Mouse (Mus musculus) lung, embryonic 15.5 days (tissue): ENCODE data around the gene Copz1. TPM values are rescaled to one million over a fixed set of nuclear protein-coding genes. Genes with fewer than 3 reads are reported as not detected.
A peak's percentile ranks its signal among the peaks of the same experiment; 100 is the strongest.

Experiments used
- ATAC-seq: fragments of 200-750 bp; cut with Nextera tagmentation; 2 replicates; pipeline ENCODE4 v1.8.0; 2017; ENCODE audit warnings: moderate number of reproducible peaks, borderline replicate concordance; ENCODE audit not compliant: low FRiP score, low TSS enrichment; ENCODE audit errors: extremely low read depth
- H3K27ac ChIP-seq: fragments of 300-500 bp; sonication (generic); 2 replicates; pipeline ENCODE4 v1.5.1; 2015; ENCODE audit warnings: moderate library complexity, mild to moderate bottlenecking, inconsistent platforms
- H3K27me3 ChIP-seq: fragments of 300-500 bp; sonication (generic); 2 replicates; pipeline ENCODE4 v1.6.1; 2015; ENCODE audit warnings: inconsistent platforms
- H3K36me3 ChIP-seq: fragments of 300-500 bp; sonication (generic); 2 replicates; pipeline ENCODE4 v1.6.1; 2015; ENCODE audit warnings: inconsistent platforms
- H3K4me1 ChIP-seq: fragments of 300-500 bp; sonication (generic); 2 replicates; pipeline ENCODE4 v1.6.1; 2015; ENCODE audit warnings: inconsistent platforms
- H3K4me2 ChIP-seq: fragments of 300-500 bp; sonication (generic); 2 replicates; pipeline ENCODE4 v1.6.1; 2015; ENCODE audit warnings: inconsistent platforms, mild to moderate bottlenecking, moderate library complexity
- H3K4me3 ChIP-seq: fragments of 300-500 bp; sonication (generic); 2 replicates; pipeline ENCODE4 v1.5.1; 2015; ENCODE audit warnings: mild to moderate bottlenecking, inconsistent platforms
- H3K9ac ChIP-seq: fragments of 300-500 bp; sonication (generic); 2 replicates; pipeline ENCODE4 v1.6.1; 2015; ENCODE audit warnings: inconsistent platforms
- H3K9me3 ChIP-seq: fragments of 300-500 bp; sonication (generic); 2 replicates; pipeline ENCODE4 v1.6.1; 2016; ENCODE audit warnings: inconsistent platforms
- WGBS: fragments of 180-500 bp; shearing (Covaris S2); methylation state at CpG from one replicate; pipeline ENCODE4 v1.1.7; 2015; 5-methylcytosine and 5-hydroxymethylcytosine counted together
- polyA plus RNA-seq: library from polyadenylated mRNA; unstranded; fragments of >200 nt; fragmentation: Nextera tagmentation; extraction: Ambion mirVana; gene quantifications from 2 replicates; pipeline ENCODE4 v1.2.1, GENCODE M21; 2015

Copz1 gene
- polyA plus RNA-seq, 1 experiment from 2014 or later, result 293 TPM

- Histone ChIP-seq H3K36me3 (no peaks in the 10 kb centered on the region), H3K4me2 (no peak overlapping the region), H3K9me3 (no peaks in the 10 kb centered on the region), H3K4me3 (no peak overlapping the region), H3K27me3 (peaks cover 36% of the 10 kb centered on the region), H3K27ac (no peak overlapping the region), H3K9ac (no peak overlapping the region), H3K4me1 (peaks cover 14% of the 10 kb centered on the region)
- ATAC-seq, result no peak
- 55% methylated on average over 3 of the region's 3 CpGs for WGBS
Observed at GRCm38 (mm10) chr15:103335040-103335439, 62.5 kb downstream of the Copz1 start.

GRCm38 (mm10) chr15:103335488-103336235 is 63.1 kb downstream of the Copz1 start:
- Histone ChIP-seq H3K27me3 (peaks cover 43% of the 10 kb centered on the region), H3K9ac (no peak overlapping the region), H3K9me3 (no peaks in the 10 kb centered on the region), H3K36me3 (no peaks in the 10 kb centered on the region), H3K4me1 (peaks cover 19% of the 10 kb centered on the region), H3K4me3 (no peak overlapping the region), H3K27ac (no peak overlapping the region), H3K4me2 (no peak overlapping the region)
- no peak for ATAC-seq
- WGBS, result 23% methylated on average over 7 of the region's 7 CpGs

- peaks cover 57% of the 10 kb centered on the region for H3K27me3 ChIP-seq
Observed at GRCm38 (mm10) chr15:103336996-103337667, 64.6 kb downstream of the Copz1 start.

GRCm38 (mm10) chr15:103338829-103339165 is 66.3 kb downstream of the Copz1 start:
- Histone ChIP-seq H3K4me3 (no peak overlapping the region), H3K9me3 (no peaks in the 10 kb centered on the region), H3K9ac (no peak overlapping the region), H3K4me1 (peaks cover 19% of the 10 kb centered on the region), H3K27me3 (peaks cover 59% of the 10 kb centered on the region), H3K36me3 (0 out of 2 replicates have a peak, but pooled peaks cover under 1% of the 10 kb centered on the region), H3K27ac (no peak overlapping the region), H3K4me2 (peak overlapping the region; percentile 87)
- WGBS, result 53% methylated on average over 4 of the region's 4 CpGs
- no peak for ATAC-seq

More at GRCm38 (mm10) chr15:103336996-103337667, 64.6 kb downstream of the Copz1 start:
- no peak overlapping the region for H3K27ac ChIP-seq
- H3K4me2 ChIP-seq, result no peak overlapping the region
- ATAC-seq, result no peak
- no peak overlapping the region for H3K4me3 ChIP-seq
- H3K36me3 ChIP-seq, result no peaks in the 10 kb centered on the region
- 24% methylated on average over 11 of the region's 11 CpGs for WGBS
- H3K9ac ChIP-seq, result no peak overlapping the region
- H3K9me3 ChIP-seq, result no peaks in the 10 kb centered on the region
- H3K4me1 ChIP-seq, result peaks cover 19% of the 10 kb centered on the region

GRCm38 (mm10) chr15:103339166-103339960 is 66.8 kb downstream of the Copz1 start:
- Histone ChIP-seq H3K27me3 (peaks cover 59% of the 10 kb centered on the region), H3K4me1 (peaks cover 14% of the 10 kb centered on the region), H3K4me3 (peak overlapping the region; percentile 50), H3K4me2 (peak overlapping the region; percentile 87), H3K9me3 (no peaks in the 10 kb centered on the region), H3K9ac (peak overlapping the region; percentile 37; the same call in 1 of the 2 replicates), H3K36me3 (peaks cover 6% of the 10 kb centered on the region; the same call in 1 of the 2 replicates), H3K27ac (no peak overlapping the region)
- ATAC-seq, result peak; percentile 44; the same call in 1 of the 2 replicates
- 3% methylated on average over 31 of the region's 31 CpGs for WGBS

GRCm38 (mm10) chr15:103339961-103340337 is 67.4 kb downstream of the Copz1 start, which contains the start of gene Zfp385a:
Gene Zfp385a (minus strand): TSS chr15:103340093.
- Histone ChIP-seq H3K4me1 (peaks cover 13% of the 10 kb centered on the region), H3K9me3 (no peaks in the 10 kb centered on the region), H3K4me3 (peak within 1 kb of the TSS; percentile 50), H3K27me3 (peaks cover 59% of the 10 kb centered on the region), H3K36me3 (peaks cover 12% of the 10 kb centered on the region), H3K4me2 (peak within 1 kb of the TSS; percentile 87), H3K9ac (peak within 1 kb of the TSS; percentile 37; the same call in 1 of the 2 replicates), H3K27ac (no peak within 1 kb of the TSS)
- ATAC-seq, result peak; percentile 52; the same call in 1 of the 2 replicates
- WGBS, result under 1% methylated on average over 26 of the region's 26 CpGs

- 24% methylated on average over 4 of the region's 4 CpGs for whole genome bisulfite sequencing
- H3K36me3 ChIP-seq, result peaks cover 20% of the 10 kb centered on the region
- H3K9ac ChIP-seq, result no peak overlapping the region
- no peak for ATAC-seq
- peak overlapping the region; percentile 87; the same call in 1 of the 2 replicates for H3K4me2 ChIP-seq
- H3K27me3 ChIP-seq, result peaks cover 59% of the 10 kb centered on the region
- H3K4me3 ChIP-seq, result no peak overlapping the region
- no peak overlapping the region for H3K27ac ChIP-seq
- peaks cover 13% of the 10 kb centered on the region for H3K4me1 ChIP-seq
- H3K9me3 ChIP-seq, result no peaks in the 10 kb centered on the region
Observed at GRCm38 (mm10) chr15:103340786-103341185, 68.3 kb downstream of the Copz1 start.

- 39% methylated on average over 8 of the region's 8 CpGs for WGBS
- Histone ChIP-seq H3K27ac (no peak overlapping the region), H3K27me3 (peaks cover 56% of the 10 kb centered on the region)
Observed at GRCm38 (mm10) chr15:103341547-103341946, 69.0 kb downstream of the Copz1 start.

GRCm38 (mm10) chr15:103342415-103342814 is 69.9 kb downstream of the Copz1 start:
- Histone ChIP-seq H3K36me3 (peaks cover 32% of the 10 kb centered on the region), H3K9ac (no peak overlapping the region), H3K4me2 (no peak overlapping the region), H3K27me3 (peaks cover 47% of the 10 kb centered on the region), H3K4me3 (no peak overlapping the region), H3K4me1 (peaks cover 13% of the 10 kb centered on the region), H3K9me3 (no peaks in the 10 kb centered on the region), H3K27ac (no peak overlapping the region)
- ATAC-seq, result no peak
- 11% methylated on average over 4 of the region's 4 CpGs for WGBS

More at GRCm38 (mm10) chr15:103341547-103341946, 69.0 kb downstream of the Copz1 start:
- no peak overlapping the region for H3K4me2 ChIP-seq
- H3K4me1 ChIP-seq, result peaks cover 13% of the 10 kb centered on the region
- H3K4me3 ChIP-seq, result no peak overlapping the region
- H3K36me3 ChIP-seq, result peaks cover 27% of the 10 kb centered on the region
- no peaks in the 10 kb centered on the region for H3K9me3 ChIP-seq
- no peak overlapping the region for H3K9ac ChIP-seq
- ATAC-seq, result no peak

GRCm38 (mm10) chr15:103343008-103343407 is 70.5 kb downstream of the Copz1 start:
- Histone ChIP-seq H3K4me3 (no peak overlapping the region), H3K9ac (no peak overlapping the region), H3K4me2 (no peak overlapping the region), H3K27ac (no peak overlapping the region), H3K27me3 (peaks cover 43% of the 10 kb centered on the region), H3K4me1 (peaks cover 13% of the 10 kb centered on the region), H3K36me3 (peaks cover 32% of the 10 kb centered on the region), H3K9me3 (no peaks in the 10 kb centered on the region)
- no peak for ATAC-seq
- WGBS, result 67% methylated on average over 2 of the region's 3 CpGs

GRCm38 (mm10) chr15:103343556-103343955 is 71.0 kb downstream of the Copz1 start:
- Histone ChIP-seq H3K4me1 (peaks cover 13% of the 10 kb centered on the region), H3K9me3 (no peaks in the 10 kb centered on the region), H3K36me3 (peaks cover 34% of the 10 kb centered on the region), H3K4me3 (no peak overlapping the region), H3K27me3 (peaks cover 37% of the 10 kb centered on the region), H3K27ac (no peak overlapping the region), H3K9ac (no peak overlapping the region), H3K4me2 (no peak overlapping the region)
- no peak for ATAC-seq
